In the genomic region with DNA sequence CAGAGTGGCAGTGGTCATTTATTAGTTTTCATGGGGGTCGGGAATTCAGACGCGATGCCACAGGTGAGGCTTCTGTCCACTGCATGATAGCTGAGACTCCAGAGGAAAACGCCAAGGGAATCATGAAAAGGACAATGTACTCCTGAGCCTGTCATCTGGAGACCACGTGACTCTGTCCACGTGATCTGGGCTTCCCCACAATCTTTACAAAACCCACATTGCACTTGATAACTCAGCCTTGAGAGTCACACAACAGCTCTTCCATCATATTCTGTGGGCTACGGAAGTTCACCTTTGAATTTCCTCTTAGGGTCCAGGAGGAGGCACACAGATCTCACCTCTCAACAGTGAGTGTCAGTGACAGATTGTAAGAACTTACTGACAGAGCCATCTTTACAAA, we compare ENCODE assay signal across 23 mouse cellular contexts.
"Had no signal": no experiment of that assay in that cellular context is flagged by ENCODE, and none has a peak within 500 bp of the region (broad histone marks: within the 10 kb centered on the region; RNA-seq: fewer than 3 reads in every experiment).

No protein-coding gene starts in this region.

- H3K9me3 ChIP-seq: kidney, embryonic 15.5 days; limb, embryonic 12.5 days; limb, embryonic 15.5 days; megakaryocyte, embryonic 14.5 days; midbrain, embryonic 10.5 days; midbrain, embryonic 13.5 days; neural tube, embryonic 13.5 days; stomach, embryonic 15.5 days had no signal

- H3K36me3 ChIP-seq: limb, embryonic 15.5 days; midbrain, embryonic 10.5 days; midbrain, embryonic 13.5 days; neural tube, embryonic 13.5 days; stomach, embryonic 15.5 days had no signal

- DNase-seq: kidney, adult 11 months; kidney, adult 8-10 months; kidney, postnatal 10 days; kidney, postnatal 36 days; layer of hippocampus, adult 9-11 months; liver, postnatal 0 days; lung, embryonic 14.5 days; retina, postnatal 1 day; right cerebral cortex, postnatal 25 days; spleen, adult 18-20 months; thymus, postnatal 25 days had no signal

- H3K4me3 ChIP-seq: kidney, embryonic 15.5 days; limb, embryonic 12.5 days; limb, embryonic 15.5 days; megakaryocyte, embryonic 14.5 days; midbrain, embryonic 10.5 days; midbrain, embryonic 13.5 days; neural tube, embryonic 13.5 days; stomach, embryonic 15.5 days had no signal

- ATAC-seq: liver, postnatal 0 days; lung, postnatal 0 days; midbrain, embryonic 13.5 days had no signal

- H3K4me1 ChIP-seq: megakaryocyte, embryonic 14.5 days; midbrain, embryonic 10.5 days; stomach, embryonic 15.5 days had no signal

- H3K4me2 ChIP-seq: kidney, embryonic 15.5 days; limb, embryonic 12.5 days; limb, embryonic 15.5 days; liver, embryonic 11.5 days; lung, embryonic 14.5 days; midbrain, embryonic 13.5 days; neural tube, embryonic 13.5 days; stomach, embryonic 15.5 days had no signal

- H3K27ac ChIP-seq: kidney, embryonic 15.5 days; limb, embryonic 12.5 days; limb, embryonic 15.5 days; liver, embryonic 14.5 days; macrophage; midbrain, embryonic 10.5 days; midbrain, embryonic 13.5 days; neural tube, embryonic 13.5 days; stomach, embryonic 15.5 days had no signal

- H3K9ac ChIP-seq: kidney, embryonic 15.5 days; limb, embryonic 12.5 days; limb, embryonic 15.5 days; liver, embryonic 14.5 days; liver, postnatal 0 days; lung, embryonic 14.5 days; midbrain, embryonic 13.5 days; neural tube, embryonic 13.5 days; stomach, embryonic 15.5 days had no signal

- H3K27me3 ChIP-seq: kidney, embryonic 15.5 days; limb, embryonic 12.5 days; limb, embryonic 15.5 days; megakaryocyte, embryonic 14.5 days; stomach, embryonic 15.5 days had no signal
